Mouse (Mus musculus): ENCODE data around the gene Btbd19. TPM values are rescaled to one million over a fixed set of nuclear protein-coding genes. Genes with fewer than 3 reads are reported as not detected.
A peak's percentile ranks its signal among the peaks of the same experiment; 100 is the strongest.

Gene Btbd19
- total RNA-seq (2021), result 1 to 10 TPM; 4.7 to 6.8 TPM
- long read RNA-seq, experiment 1, partial matches to known transcripts, result 2 of 5 reads
- long read RNA-seq, experiment 1, other reads (novel, unspliced or antisense), result 1 of 5 reads
- long read RNA-seq, experiment 2, partial matches to known transcripts, result 2 of 4 reads
- long read RNA-seq, experiment 2, other reads (novel, unspliced or antisense), result 0 of 4 reads

GRCm38 (mm10) chr4:117125348-117125909 is at the start of gene Btbd19:
Gene Btbd19, minus strand, starts transcription at chr4:117125725.
- DNase-seq, result peak; percentile 82

GRCm38 (mm10) chr4:117169936-117170335 is 44.4 kb upstream of the Btbd19 start:
- no peak for DNase-seq

- no peak for DNase-seq
Measured at GRCm38 (mm10) chr4:117161183-117161582, 35.7 kb upstream of the Btbd19 start.

DNA sequence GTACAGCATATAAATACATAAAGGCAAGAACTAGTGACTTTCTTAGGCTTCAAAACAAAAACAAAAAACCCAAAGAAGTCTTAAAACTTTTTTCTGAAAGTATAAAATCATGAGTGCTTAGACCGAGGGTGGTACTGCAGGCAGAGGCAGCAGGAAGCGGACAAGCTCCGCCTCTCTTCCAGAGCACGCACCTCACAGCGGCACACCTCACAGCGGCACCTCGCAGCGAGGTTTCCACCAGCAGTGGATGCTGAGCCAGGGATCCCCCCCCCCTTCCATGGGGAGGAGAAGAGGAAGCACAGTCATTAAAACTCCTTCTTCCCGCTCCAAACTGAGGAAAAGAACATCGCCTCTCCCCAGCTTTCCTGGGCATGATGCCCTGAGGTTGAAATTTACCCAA is 34.1 kb upstream of the Btbd19 start:
- DNase-seq, result no peak

GRCm38 (mm10) chr4:117156372-117156771 is 30.8 kb upstream of the Btbd19 start:
- no peak for DNase-seq

DNA sequence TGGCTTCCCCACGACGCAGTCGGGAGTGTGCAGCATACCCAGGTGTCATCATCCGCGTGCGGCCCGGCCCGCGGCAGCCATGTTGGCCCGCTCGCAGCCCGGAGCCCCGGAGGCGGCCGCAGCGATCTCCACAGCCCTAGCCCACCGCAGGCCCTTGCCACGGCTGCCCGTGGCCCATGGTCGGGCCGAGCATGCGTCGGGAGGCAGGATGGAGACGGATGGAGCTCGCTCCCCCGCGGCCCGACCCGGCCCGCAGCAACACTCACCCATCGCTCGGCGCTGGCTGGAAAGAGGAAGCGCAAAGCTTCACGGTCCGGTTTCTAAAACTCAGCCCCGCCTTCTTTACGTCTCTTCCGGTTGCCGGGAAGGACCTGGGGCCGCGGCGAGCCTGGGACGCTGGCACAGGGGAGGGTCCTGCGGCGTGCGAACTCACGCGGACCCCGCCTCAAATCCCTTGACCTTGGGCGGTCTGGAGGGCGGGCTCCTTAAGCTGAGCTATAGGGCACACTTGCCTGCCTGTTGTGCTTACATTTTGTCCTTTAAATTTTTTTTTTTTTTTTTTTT is 30.3 kb upstream of the Btbd19 start, which contains the start of gene Rps8:
Gene Rps8, minus strand, starts transcription at position 452 of the 564 bp plus-strand sequence.
- DNase-seq, result peak; percentile 77

DNA sequence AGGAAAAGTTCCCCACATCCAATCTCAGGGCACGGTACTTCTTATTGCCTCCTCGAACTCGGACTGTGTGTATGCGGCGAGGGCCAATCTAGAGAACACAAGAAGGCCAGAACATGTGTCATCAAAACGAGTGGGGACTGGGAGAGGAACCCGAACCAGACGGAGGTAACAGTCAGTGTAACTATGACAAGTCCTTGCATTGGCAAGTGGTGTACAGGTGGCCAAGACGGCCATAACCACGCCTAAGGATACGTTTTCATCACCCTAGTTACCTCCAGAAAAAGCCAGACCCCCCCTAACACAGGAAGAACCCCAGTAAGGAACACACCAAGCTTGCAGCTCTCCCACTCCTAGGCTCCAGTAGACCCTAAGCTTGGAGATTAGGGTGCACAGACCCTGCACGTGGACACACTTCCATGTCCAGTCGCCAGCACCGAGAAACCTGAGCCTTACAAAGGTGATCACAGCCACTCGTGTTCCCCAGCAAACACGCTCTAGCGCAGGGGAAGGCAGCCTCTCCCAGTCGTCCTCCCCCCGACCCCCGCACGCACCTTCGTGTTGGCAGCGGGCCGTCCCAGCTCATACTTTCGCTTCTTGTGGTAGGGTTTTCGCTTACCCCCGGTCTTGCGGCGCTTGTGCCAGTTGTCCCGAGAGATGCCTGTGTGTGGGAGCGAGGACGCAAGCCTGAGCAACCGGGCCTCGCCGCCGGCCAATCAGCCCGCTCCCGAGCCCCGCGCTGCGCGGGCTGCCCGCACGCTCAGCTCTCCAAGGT is 29.7 kb upstream of the Btbd19 start:
- no peak for DNase-seq

DNA sequence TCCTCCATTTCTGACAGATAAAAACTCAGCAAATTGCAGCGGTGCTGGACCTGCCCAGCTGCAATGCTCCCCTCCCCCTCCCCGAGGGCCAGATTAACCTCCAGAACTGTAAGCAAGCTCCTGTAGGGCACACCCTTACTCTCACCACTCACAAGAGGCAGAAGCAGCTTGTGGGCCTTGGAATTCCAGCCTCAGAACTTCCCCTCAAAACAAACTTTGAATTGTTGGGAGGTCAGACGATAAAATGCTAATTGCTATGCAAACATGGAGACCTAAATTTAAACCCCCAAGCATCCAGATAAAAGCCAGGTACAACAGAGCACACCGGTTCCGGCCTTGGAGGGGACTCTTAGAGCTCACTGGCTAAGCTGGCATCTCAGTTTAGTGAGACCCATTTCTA is 27.2 kb upstream of the Btbd19 start:
- DNase-seq, result no peak

DNA sequence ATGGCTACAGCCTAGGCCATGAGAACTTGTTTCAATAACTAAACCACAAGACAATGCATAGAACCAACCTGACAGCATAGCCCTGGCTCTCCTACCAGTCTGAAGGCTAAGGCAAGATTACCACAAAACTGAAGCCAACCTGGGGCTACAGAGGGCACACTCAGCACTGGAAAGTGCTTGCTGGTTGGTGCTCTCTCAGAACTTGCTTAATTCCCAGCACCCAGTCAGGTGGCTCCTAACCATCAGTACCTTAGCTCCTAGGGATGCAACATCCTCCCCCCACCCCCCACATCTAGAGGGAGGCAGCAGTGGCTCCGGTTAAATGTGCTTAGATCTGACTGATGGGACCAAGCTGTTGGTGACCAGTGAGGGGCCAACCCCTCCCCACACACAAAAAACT is 25.9 kb upstream of the Btbd19 start:
- no peak for DNase-seq

- no peak for DNase-seq
Measured at GRCm38 (mm10) chr4:117150212-117150733, 24.7 kb upstream of the Btbd19 start.

- DNase-seq, result no peak
Measured at GRCm38 (mm10) chr4:117149291-117150211, 24.0 kb upstream of the Btbd19 start.

DNA sequence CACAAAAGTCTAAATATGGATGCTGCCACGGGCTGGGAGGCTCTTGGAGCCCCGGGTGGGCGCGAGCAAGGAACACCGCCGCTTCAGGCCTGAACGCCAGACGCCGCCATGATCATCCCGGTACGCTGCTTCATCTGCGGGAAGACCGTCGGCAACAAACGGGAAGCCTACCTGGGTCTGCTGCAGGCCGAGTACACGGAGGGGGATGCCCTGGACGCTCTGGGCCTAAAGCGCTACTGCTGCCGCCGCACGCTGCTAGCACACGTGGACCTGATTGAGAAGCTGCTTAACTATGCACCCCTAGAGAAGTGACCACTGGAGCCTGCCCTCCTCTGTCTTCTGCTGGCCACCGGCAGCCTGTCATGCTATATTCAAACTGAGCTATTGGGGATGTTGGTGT is 23.3 kb upstream of the Btbd19 start:
- no peak for DNase-seq

DNA sequence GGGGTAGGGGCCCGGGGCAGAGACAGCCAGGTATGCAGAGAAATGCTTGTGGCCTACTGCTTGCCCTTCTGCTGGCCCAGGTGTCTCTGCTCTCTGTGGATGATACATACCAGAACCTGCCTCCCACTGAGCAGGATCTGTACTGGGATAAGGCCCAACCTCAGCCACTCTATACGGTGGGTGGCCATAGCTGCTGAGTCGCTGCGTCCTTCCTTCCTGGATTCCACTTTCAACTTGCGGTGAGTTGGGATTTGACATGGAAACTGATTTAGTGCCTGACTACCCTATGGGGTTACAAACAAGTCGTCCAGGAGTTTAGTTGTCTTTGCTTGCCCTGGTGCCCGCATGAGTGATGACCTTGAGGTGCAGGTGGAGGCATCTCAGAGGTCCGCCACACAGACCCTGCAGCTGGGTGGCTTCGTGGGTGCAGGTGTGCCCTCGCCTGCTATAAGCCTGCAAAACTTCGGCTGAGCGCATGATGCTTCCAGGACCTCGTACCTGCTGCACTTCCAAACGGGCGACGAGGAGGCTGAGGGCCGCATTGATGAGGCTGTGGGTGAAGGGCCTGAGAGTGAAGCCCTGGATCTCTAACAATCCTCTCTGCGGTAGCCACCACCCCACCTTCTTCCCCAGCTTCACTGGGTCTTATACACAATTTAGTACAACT is 22.7 kb upstream of the Btbd19 start:
- DNase-seq, result no peak

DNA sequence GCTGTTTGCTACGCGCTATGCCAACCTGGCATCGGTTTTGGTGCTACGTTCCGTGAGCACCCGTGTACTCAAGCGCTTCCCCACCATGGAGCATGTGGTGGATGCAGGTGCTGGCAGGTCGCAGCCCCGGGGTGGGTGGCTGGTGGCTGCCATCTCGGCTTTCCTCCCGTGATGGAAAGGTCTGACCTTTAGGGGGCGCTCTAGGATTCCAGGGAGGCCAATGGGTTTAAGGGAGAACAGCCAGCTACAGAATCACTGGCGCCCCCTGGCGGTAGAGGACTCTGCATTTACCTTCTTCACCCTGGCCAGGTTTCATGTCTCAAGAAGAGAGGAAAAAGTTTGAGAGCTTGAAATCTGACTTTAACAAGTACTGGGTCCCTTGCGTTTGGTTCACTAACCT is 20.7 kb upstream of the Btbd19 start:
- DNase-seq, result peak; percentile 93

- DNase-seq, result no peak
Measured at GRCm38 (mm10) chr4:117145248-117145647, 19.7 kb upstream of the Btbd19 start.

DNA sequence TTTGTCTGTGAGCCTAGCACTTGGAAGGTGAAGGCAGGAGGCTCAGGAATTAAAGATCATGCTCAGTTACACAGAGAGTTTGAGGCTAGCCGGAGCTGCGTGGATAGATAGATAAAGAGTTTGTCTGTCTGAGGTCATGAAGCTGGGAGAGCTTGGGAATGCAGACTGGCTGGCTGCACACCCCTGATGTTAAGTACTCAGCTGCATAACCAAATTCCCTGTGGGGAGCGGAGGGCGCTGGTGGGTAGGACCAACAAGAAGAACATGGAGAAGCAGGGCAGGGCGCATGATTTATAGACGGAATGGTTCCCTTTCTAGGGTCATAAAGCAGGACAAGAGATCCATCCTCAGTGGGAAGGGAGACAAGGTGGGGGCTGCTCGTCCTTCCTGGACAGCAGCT is 17.5 kb upstream of the Btbd19 start:
- no peak for DNase-seq

- no peak for DNase-seq
Measured at GRCm38 (mm10) chr4:117140613-117141012, 15.1 kb upstream of the Btbd19 start.

- no peak for DNase-seq
Measured at GRCm38 (mm10) chr4:117139217-117139612, 13.7 kb upstream of the Btbd19 start.

GRCm38 (mm10) chr4:117138295-117139216 is 13.0 kb upstream of the Btbd19 start:
- no peak for DNase-seq

- no peak for DNase-seq
Measured at GRCm38 (mm10) chr4:117136034-117136433, 10.5 kb upstream of the Btbd19 start.
